Mouse (Mus musculus): ENCODE results near the gene Glipr1l2. TPM values are rescaled to one million over a fixed set of nuclear protein-coding genes. Genes with fewer than 3 reads are reported as not detected.

Glipr1l2 gene
- polyA plus RNA-seq, 1 experiment from 2014 or later = not detected

DNA sequence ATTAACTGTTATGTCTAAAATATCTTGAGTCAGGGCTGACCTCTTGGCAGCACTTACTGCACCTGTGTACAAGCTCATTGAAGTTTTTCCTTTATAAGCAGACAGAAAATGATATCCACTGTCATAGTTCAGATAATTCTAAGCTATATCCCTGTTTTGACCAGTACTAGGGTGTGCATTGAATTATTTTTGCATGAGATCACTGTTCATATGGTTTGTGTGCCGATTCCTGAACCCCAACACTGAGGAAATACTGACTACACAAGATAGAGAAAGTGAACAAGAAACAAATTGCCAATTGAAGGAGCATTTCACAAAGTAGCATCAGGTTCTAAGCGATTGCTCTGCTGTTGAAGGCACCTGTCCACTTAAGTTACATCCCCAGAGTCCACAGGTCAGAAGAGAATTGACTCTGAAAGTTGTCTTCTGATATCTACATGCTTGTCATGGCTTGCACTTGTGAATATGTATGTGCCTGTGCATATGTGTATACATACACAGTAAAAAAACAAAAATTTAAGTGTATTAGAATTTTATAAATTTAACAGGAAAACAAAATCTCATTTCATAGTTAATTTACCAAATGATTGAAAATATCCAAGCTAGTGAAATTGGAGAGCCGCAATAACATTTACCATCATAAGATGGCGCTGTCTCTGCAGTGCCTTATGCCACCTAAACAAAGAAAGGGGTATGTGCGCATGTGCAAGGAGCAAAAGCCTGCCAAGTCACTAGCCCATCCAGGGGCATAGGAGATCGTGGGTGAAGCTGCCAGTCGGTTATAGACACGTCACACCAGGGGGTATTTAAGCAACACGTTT is 55.1 kb downstream of the Glipr1l2 start:
- WGBS = 27% methylated on average over 9 of the region's 9 CpGs
- Histone ChIP-seq H3K4me3 (replicated peaks) (peak overlapping the region; percentile 19; the same call in 1 of the 2 replicates), H3K4me1 (replicated peaks) (no peaks in the 10 kb centered on the region), H3K4me2 (replicated peaks) (peak overlapping the region; percentile 45), H3K9ac (no peak overlapping the region), H3K27ac (no peak overlapping the region), H3K27me3 (replicated peaks) (no peaks in the 10 kb centered on the region), H3K9me3 (no peaks in the 10 kb centered on the region), H3K36me3 (no peaks in the 10 kb centered on the region)
- peak; percentile 72 for ATAC-seq

DNA sequence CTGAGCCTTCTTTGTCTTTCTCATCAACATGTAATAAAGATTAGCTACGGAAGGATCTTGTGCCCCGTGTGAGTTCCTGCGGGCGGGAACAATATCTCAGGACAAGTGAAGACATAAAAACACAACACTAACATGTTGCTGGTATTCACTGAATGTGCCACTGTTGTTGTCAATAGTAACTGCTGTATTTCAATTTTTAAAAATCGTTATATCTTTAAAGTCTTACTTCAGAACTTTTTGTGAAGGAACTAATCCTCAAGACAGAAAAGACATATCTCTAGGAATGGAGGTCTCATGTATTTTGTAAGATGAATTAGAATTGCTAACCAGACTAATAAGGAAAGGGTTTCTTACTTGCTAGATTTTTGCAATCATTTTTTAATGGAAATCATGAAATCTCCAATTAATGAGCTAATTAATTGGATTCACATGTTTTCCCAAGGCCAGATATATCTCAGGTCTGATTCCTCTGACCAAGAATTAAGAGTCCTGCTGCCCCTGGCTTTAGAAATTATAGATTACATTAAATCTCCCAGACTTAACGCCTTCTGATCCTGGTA is 55.8 kb downstream of the Glipr1l2 start:
- ATAC-seq = peak; percentile 34
- Histone ChIP-seq H3K27me3 (replicated peaks) (no peaks in the 10 kb centered on the region), H3K27ac (no peak overlapping the region), H3K9me3 (no peaks in the 10 kb centered on the region), H3K4me1 (replicated peaks) (no peaks in the 10 kb centered on the region), H3K9ac (no peak overlapping the region), H3K4me3 (replicated peaks) (peak overlapping the region; percentile 19; the same call in 1 of the 2 replicates), H3K4me2 (replicated peaks) (peak overlapping the region; percentile 45), H3K36me3 (no peaks in the 10 kb centered on the region)
- WGBS = 51% methylated on average over 6 of the region's 6 CpGs

GRCm38 (mm10) chr10:112139834-112140233 is 56.7 kb downstream of the Glipr1l2 start:
- Histone ChIP-seq H3K9ac (no peak overlapping the region), H3K4me2 (replicated peaks) (no peak overlapping the region), H3K27ac (no peak overlapping the region), H3K36me3 (no peaks in the 10 kb centered on the region), H3K4me3 (replicated peaks) (no peak overlapping the region), H3K27me3 (replicated peaks) (no peaks in the 10 kb centered on the region), H3K4me1 (replicated peaks) (no peaks in the 10 kb centered on the region), H3K9me3 (no peaks in the 10 kb centered on the region)
- WGBS = 60% methylated on average over 2 of the region's 2 CpGs
- no peak for ATAC-seq

Other genes with a start within 250 kb of the Glipr1l2 start
- gene Krr1, start 110.7 kb upstream of the Glipr1l2 start, polyA plus RNA-seq (2015; fragmentation: Nextera tagmentation; extraction: Ambion mirVana) = 37.1 and 43.0 TPM in 2 replicates
- gene Glipr1, start 80.7 kb upstream of the Glipr1l2 start, polyA plus RNA-seq (2015; fragmentation: Nextera tagmentation; extraction: Ambion mirVana) = 13.1 and 13.7 TPM in 2 replicates
- not detected in 2 replicates for gene Glipr1l1, start 23.2 kb upstream of the Glipr1l2 start, polyA plus RNA-seq (2015; fragmentation: Nextera tagmentation; extraction: Ambion mirVana)
- gene Glipr1l3, start 77.0 kb downstream of the Glipr1l2 start, polyA plus RNA-seq (2015; fragmentation: Nextera tagmentation; extraction: Ambion mirVana) = not detected in 2 replicates
- gene Caps2, start 80.3 kb downstream of the Glipr1l2 start, polyA plus RNA-seq (2015; fragmentation: Nextera tagmentation; extraction: Ambion mirVana) = 0.13 and 0.18 TPM in 2 replicates
- 0.48 and 0.85 TPM in 2 replicates for gene Kcnc2, start 187.8 kb downstream of the Glipr1l2 start, polyA plus RNA-seq (2015; fragmentation: Nextera tagmentation; extraction: Ambion mirVana)